Mouse (Mus musculus): ENCODE results near the gene Nckap5.

The Nckap5 gene

DNA sequence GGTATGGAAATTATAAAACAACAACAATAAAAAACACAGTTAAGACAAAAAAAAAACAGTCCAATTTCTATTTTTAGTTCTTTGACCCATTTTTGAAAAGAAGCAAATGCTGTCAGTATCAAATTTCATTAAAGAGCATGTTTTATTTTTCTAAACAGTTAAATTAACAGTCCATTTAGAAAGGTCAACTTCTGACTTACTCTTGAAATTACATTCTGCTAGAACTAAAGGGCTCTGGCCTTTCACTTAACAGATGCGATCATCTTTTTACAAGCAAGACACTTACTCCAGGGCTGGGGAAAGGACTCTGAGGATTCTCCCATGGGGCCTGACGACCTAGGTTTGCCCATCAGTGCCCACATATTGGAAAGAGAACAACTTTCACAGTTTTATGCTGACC is 359.2 kb downstream of the Nckap5 start:
- no peak for DNase-seq (ENCODE audit: low spot score)

DNA sequence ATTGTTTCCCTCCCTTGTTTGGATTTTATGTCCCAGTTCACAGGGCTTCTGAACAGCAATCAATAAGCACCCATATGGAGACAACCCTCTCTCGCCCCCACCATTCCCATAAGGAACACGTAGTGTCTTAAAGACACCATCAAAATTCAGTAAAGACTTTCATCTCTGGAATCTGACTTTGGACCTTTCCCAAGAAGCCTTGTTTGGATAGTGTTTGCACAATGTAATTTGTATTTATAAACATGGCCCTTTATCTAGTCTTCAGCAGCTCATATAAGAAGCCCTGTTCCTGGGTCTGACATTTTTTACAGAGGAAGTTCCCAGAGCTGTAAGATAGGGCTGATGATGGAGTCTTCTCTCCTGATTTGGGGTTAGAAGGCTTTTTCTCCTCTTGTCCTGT is 359.7 kb downstream of the Nckap5 start:
- DNase-seq (ENCODE audit: low spot score) = no peak

DNA sequence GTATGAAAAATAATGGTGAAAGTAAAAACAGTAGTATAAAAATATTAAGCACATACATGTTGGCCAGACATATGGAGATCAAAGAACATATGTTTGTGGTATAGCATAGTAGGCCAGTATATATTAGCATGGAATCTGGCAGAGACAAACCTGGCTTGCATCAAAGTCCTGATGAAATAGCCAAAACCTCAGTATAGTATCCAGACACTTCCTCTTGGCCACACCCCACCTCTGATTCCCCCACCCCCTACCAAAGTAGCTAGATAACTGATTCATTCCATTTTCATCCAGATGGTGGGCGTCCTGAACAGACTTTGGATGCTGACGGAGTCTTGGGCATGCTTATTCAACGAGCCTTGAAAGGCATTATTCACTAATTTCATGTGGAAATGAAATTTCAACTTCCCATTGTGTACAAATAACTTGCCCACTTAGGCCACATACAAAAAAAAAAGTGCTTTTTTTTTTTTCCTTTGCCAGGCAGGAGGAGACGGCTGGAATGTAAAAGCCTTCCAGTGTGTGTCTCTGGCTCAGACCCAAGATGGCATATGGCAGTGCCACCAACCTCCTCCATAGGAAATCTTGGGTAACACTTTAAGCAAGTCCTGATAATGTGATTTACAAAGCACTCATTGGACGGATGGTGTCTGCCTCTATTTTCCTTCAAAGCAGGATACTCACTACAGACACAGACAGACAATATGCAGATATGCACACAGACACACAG is 360.6 kb downstream of the Nckap5 start:
- DNase-seq (ENCODE audit: low spot score) = no peak

DNA sequence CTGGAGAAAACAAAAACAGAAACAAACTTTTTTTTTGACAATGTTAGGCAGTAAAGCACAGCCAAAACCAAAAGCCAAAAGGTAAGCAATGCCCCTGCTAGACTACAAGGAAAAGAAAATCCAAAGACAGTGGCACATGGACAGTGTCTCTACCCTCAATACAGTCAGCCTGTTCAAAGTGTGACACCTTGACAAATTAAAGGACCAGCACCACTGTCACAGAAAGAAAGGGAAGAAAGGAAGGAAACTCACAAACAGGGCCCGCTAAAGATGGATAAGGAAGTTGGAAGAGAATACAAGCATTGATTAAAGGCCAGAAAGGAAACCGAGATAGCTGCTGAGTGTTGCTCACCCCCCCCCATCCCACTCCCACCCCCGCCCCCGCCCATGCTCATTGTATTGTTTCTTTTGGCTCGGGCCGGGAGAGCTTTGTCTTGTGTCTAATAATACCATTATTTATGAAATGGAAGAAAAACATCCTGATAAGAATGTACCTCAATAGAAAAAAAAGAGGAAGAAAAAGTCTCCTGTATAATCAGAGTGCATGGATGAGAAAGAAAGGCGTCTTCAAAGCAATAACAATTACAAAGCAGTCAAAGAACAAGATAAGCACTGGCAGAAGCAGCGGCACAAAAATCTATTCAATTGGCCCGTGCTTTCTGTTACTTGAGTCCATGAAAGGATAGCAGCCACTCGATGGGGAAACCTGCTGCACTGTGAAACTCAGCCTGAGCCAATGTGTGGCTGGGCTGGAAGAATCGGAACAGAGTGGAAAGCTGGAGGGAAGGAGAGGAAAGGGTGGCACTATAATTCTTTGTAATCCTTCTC is 368.9 kb downstream of the Nckap5 start:
- peak; percentile 19 for DNase-seq (ENCODE audit: low spot score)

DNA sequence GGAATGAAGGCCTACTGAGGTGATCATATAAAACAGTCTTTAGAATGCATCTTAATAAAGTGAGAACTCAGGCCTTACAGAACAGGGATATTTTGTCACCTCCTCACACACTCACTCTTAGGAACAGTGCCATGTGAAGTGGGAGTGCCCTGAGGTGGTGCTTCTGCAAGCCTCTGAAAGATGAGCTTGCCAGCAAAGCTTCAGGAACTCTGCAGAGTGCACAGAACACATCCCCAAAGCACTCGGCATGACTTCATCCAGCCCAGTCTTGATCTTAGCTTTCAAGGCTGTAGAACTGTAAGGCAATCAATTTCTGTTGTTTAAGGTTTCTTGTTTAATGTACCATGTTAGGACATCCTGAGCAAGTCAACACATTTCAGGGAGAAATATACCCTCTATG is 372.9 kb downstream of the Nckap5 start:
- DNase-seq (ENCODE audit: low spot score) = no peak

DNA sequence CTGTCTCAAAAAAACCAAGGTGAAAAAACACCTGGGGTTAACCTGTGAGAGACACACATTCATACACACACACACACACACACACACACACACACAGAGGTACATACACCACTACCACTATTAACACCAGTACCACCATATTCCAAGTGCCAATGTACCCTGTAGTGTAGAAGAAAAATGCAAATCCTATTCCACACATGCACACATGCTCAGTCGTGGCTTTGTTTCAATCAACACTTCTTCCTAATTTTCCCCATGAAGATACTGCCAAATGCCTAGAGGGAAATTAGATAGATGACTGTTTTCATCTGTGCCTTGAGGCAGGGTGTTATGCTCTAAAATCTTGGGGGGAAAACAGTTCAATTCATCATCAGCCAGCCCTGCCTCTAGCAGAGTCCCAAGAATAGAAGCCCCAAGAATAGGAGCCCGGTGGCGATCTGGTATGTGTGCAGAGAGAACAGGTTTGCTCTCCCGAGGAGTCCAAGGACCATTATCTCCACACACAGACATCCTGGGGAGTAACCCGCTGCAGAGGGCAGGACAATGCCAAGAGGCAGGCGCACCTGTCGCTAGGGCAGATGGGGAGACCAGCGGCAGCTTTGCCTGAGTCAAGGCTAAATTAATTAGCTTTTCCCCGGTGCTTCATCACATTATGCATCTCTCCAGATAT is 376.0 kb downstream of the Nckap5 start:
- no peak for DNase-seq (ENCODE audit: low spot score)

DNA sequence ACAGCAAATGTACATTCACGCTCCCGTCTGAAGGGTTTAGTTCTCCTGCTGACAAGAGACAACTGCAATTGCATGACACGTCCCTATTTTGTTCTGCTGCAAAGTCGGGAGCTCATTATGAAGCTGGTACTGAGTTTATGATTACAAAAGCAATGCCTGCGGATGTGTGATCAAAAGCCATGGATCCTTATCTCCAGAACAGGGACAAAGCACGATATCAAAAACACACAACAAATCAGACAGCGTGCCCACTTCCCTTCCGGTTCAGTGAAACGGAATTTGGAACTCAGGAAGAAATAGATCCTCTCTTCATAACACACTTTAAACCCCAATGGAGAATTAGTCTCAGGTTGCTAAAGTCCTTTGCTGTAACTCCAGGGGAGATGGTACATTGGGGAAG is 379.1 kb downstream of the Nckap5 start:
- no peak for DNase-seq (ENCODE audit: low spot score)

DNA sequence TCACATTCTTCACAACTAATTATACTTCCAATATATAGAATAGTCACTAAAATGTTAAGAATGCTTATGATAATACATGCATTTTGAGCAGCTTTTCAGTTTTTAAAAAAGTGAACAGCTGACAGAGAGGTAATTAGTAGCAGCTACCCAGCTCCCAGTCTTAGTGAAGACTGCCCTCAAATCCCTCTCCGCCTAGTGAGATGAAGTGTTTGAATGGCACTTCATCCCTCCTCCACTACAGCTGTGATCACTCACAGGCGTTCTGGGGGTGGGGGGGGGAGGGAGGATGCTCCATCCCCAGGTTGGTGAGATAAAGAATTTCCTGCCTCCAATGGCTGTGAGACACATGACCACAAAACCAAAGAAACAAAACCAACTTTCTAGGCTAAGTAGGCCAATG is 381.2 kb downstream of the Nckap5 start:
- no peak for DNase-seq (ENCODE audit: low spot score)

DNA sequence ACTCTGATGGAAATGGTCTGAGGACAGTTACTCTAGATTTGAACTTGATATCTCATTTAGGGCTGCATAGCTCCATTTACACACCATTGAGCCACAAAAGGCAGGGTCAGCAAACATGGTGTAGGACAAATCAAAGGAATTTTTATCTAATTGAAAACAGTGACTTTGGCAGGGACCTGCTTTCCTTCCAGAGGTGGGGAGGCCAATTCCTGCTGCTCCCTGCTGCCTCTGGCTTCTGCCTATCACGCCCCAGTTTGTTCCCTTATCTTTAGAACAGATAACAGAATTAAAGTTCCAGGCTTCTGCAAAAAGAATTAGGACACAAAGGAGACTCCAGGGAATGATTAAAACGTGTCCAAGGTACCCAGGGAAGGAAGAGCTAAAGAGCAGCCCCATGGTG is 386.7 kb downstream of the Nckap5 start:
- DNase-seq (ENCODE audit: low spot score) = no peak

DNA sequence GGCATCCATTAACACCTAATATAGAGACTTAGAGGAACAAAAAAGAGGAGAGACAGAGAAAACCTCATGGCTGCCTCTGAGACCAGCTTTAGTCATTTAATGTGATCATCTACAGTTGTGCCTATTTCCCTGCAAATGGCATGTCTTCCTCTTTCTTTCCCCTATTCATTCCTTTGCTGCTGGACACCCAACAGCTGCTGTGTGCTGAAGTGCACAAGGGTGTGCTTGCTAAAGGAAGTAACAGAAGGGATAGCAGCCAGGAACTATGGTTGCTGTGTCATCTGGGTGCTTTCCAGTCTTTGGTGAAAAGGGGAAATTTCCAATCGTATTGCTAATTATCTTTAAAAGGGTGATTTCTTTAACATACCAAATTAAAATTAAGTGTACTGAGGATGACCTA is 387.9 kb downstream of the Nckap5 start:
- DNase-seq (ENCODE audit: low spot score) = no peak

DNA sequence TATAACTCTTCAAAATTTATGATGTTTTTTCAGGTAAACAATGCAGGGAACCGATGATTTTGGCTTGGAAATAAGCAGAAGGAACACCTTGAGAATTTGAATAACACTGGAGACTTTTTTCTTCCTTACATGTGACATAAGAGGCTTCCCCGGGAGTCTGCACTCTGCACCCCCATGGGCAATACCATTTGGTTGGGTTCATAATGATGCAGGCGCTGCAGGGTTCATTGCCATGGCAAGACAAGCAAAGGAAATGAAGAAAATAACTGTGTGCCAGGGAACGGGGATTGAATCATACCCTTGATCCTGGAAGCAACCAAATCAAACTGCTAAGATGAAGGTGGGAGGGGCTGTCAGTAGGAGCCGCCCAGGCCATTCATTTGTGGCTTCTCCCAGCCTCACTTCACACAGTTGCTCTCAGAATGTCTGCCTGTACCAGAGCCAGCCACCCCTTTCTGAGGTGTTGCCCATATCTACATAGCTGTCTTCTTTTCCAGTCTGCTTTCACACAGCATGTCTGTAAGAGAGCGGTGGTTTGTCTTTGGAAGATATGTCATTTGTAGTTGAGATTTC is 392.5 kb downstream of the Nckap5 start:
- DNase-seq (ENCODE audit: low spot score) = no peak

DNA sequence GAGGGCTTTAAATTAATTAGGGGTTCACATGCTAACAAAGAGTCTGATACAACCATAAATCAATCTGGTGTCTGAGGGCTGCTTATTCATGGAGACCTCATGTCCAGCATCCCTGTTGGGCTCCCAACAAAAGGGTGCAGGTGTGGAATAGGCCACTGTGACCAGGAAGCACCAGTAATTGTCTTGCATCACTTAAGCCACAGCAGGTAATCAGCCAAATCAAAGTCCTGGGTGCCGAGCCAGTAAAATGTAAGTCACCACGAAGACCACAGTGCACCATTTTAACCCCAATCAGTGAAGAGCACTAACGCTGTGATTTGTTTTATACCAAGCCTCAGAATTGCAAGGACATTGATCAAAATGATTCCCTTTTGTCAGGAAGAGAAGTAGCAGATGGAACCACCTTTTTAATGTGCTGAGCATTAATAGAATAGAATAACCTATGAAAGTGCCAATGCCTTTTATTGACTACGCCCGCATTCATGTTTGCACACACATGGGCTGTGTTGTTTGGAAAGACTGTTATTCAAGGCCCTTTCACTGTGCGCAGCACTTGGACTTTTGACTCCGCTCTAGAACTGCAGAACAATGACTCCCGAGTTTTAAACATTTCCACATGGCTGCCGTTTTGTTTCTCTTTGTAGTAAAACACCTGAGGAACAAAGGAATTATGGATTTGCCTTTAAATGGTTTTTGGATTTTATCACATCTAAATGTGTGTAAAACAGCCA is 393.5 kb downstream of the Nckap5 start:
- no peak for DNase-seq (ENCODE audit: low spot score)

DNA sequence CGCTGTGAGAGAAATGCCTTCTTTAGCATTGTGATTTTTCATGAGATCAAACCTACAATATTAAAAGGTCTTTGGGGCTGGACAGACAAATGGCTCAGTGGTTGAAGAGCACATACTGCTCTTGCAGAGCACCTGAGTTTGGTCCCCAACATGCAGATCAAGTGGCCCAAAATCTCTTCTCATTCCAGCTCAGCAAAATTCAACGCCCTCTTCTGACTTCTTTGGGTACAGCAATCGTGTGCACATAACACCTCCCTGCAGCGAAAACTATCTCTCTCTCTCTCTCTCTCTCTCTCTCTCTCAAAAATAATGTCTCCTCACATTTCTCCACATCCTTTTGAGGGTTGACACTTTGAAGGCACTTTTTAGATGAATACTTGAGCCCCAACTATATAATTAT is 398.3 kb downstream of the Nckap5 start:
- DNase-seq (ENCODE audit: low spot score) = no peak

DNA sequence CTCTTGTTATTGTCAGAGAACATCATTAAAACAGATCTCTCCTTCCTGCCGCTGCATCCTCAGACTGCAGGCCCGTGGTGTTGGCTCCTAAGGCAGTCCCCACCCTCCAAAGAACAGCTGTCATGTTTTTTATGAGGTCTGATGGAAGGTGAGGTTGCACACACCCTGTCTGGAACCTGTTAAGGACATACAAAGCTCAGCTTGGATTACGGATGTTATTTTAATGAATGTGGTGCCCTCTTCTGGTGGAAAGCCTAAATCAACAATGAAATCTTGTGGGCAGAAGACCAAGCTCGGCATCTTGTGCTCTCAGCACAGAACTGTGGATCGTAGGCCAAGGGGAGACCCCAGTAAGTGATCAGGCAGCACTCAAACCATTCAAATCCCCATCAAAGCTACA is 399.0 kb downstream of the Nckap5 start:
- DNase-seq (ENCODE audit: low spot score) = peak; percentile 87

DNA sequence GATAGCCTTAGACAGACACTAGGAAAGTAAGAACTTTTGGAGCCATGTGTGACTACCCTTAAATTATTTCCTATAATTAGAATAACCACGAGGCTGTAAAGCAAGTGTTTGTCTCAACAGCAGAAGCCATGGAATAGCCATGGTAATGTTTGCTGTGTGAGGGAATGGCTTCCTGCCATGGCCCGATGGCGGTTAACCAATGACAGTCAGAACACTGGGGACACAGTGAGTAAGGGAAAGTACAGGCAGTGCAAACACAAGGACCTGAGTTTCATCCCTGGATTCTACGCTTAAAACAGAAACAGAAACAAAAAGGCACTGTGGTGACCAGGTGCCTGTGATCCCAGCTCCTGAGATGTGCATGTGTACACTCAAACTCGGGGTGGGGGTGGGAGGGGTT is 419.2 kb downstream of the Nckap5 start:
- no peak for DNase-seq (ENCODE audit: low spot score)

DNA sequence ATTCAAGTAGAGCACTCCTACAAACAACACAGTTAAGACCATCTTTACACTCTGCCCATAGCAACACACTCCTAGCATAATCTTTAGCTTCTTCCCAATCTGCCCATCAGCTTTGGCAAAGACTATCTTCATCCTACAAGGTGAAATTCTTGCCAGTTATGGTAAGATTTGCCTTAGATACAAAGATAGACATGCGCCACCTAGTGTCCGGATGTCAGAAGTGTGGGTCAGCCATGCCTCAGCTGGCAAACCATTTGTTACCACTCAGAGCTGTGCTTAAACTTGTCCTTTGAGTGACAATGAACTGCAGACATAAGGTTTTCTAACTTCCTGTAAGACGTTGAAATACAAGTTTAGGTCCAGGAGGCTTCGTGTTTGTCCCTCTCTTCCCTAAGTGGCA is 422.7 kb downstream of the Nckap5 start:
- peak; percentile 72 for DNase-seq (ENCODE audit: low spot score)

DNA sequence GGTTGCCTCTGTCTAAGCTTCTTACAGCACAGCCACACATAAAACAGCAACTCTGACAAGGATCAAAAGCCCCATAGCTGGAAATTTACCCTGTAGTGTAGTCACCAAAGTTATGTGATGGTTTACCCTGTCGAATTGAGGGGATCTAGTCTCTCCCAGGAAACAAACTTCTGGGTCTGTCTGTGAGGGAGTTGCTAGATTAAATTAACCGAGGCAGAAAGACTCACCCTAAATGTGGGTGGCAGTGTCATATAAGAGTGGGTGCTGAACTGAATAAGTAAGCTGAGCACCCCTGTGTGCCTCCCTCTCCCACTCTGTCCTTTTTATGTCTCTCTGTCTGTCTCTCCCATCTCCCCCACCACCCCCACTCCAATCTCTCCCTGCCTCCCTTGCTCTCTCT is 425.1 kb downstream of the Nckap5 start:
- no peak for DNase-seq (ENCODE audit: low spot score)

DNA sequence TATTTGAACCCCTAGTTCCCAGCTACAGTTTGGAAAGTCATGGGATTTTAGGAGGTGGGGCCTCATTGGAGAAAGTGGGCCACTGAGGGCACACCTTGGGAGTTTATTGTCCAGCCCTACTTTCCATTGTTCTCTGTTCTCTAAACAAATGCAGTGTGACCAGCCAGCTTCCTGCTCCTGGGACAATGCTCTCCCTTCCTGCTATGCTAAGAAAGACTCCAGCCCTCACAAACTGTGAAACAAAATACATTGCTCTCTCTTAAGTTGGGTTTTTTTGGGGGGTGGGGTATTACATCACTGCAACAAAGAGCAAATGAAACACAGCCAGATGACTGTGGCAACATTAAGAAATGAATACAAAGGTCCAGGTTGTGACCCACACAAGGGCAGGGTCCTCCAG is 426.6 kb downstream of the Nckap5 start:
- DNase-seq (ENCODE audit: low spot score) = no peak

DNA sequence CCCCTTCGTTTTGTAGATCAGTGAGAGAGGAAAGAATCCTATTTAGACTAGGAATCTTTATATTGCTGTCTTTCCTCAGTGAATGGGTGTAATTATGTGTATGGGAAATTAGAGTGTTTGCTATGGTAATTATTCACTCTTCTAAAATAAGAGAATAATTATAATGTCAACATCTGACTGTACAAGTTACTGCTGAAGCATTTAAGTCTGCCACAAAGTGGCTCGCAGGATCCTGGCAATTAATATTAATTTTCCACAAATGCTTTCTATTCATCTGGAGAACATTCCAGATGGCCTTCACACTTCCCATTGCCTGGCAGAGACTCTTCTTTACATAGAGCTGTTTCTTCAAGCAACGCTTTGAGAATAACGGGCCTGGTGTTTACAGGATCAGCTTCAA is 439.4 kb downstream of the Nckap5 start:
- DNase-seq (ENCODE audit: low spot score) = no peak

DNA sequence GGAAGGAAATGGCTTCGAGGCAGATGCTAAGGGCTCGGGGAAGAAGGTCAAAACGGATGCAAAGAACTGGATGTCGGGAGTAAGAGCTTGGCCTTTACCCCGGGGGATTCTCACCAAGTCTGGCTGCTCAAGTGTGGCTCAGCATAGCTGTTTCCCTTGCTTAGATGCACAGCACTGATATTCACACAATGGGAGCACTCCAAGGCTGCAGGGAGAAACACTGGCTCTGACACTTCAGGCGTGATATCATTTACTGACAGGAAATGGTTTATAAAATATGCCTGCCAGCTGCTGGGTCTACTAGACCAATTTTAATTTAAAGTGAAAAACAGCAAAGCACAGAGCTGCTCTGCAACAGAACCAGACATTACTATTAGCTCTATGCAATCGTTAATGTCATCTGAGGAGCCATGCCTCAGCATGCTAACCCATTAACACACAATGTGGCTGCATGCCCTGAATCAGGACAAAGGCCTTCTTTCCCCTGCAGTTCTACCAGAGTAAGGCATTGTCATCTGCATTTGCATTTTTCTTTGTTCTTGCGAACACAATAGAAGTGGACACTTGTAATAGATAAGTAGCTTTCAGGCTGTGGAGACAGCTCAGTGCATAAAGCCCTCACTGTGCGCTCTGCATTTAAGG is 453.1 kb downstream of the Nckap5 start:
- DNase-seq (ENCODE audit: low spot score) = no peak

DNA sequence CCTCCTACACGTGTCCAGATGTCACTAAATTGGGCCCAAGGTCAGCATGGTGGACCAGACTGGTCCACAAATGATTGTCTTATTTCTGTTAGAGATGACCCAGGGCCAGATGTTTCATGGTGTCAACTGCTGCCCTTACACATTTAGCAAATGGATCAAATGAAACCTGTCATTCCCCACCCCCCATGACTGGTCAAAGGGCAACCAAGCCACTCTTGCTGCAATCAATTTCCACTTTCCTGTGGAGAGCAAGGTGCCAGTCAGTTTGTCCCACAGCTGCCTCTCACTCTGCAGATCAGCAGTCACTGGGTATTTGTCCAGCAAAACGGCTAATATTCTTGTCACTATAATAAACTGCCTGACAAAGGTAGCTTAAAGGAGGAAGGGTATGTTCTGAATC is 463.9 kb downstream of the Nckap5 start:
- peak; percentile 5 for DNase-seq (ENCODE audit: low spot score)

DNA sequence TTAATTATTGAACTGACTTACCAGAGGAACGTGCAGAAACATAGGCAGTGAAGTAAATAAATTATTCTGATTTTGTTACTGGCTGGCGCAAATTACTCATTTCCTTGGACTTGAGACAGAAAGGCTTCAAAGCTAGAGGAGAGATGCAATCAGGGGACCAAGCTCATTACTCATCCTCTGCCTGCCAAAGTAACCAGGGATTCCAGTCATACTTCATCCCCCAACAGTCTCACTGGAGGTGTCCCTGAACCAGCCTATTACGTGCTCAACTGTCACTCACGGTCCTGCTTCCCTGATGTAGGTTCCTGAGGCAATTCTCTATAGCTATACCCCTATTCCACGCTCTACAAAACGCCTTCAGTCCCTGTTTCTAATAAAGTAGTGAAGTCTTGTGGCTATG is 466.0 kb downstream of the Nckap5 start:
- no peak for DNase-seq (ENCODE audit: low spot score)
